Mouse (Mus musculus): ENCODE data around the gene Iqcf1. TPM values are rescaled to one million over a fixed set of nuclear protein-coding genes. Genes with fewer than 3 reads are reported as not detected.

Gene Iqcf1
- not detected in 2 replicates for polyA plus RNA-seq (2016; fragmentation: Nextera tagmentation; extraction: Ambion mirVana)

DNA sequence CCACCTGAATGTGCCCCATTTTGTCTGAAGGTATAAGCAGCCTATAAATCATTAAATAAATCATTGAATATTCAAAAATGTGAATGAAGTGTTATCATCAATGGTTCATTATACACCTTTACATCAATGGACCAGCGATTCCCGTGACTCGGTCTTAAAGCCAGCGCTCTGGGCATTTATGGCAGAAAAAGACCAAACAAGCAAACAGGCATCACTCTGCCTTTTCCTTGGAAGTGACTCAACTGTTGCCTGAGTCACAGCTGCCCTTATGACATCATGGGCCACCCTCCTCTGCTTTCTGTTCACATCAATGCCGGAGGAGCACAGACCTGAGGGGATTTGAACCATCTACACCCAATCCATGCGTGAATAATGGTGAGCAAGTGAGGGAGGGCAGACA, at the start of gene Iqcf1:
TSS of gene Iqcf1 (plus strand) at position 301 of the 400 bp plus-strand sequence.
- Histone ChIP-seq H3K27ac (no peak within 1 kb of the TSS), H3K27me3 (no peaks in the 10 kb centered on the region), H3K4me3 (replicated peaks) (no peak within 1 kb of the TSS), H3K9ac (replicated peaks) (no peak within 1 kb of the TSS), H3K36me3 (no peaks in the 10 kb centered on the region), H3K9me3 (no peaks in the 10 kb centered on the region), H3K4me1 (replicated peaks) (no peaks in the 10 kb centered on the region), H3K4me2 (no peak within 1 kb of the TSS)
- no peak for ATAC-seq (ENCODE audit: insufficient number of reproducible peaks, insufficient read depth, low FRiP score, low TSS enrichment, low read depth)
- 94% methylated on average over 6 of the region's 6 CpGs for WGBS

- no peaks in the 10 kb centered on the region for H3K9me3 ChIP-seq
- H3K4me2 ChIP-seq = peak overlapping the region; percentile 23
- peak overlapping the region; percentile 29; the same call in 1 of the 2 replicates for H3K27ac ChIP-seq
- no peaks in the 10 kb centered on the region for H3K27me3 ChIP-seq
- H3K4me3 ChIP-seq (replicated peaks) = no peak overlapping the region
- H3K4me1 ChIP-seq (replicated peaks) = peaks cover 73% of the 10 kb centered on the region
- no peak overlapping the region; the same call in 1 of the 2 replicates for H3K9ac ChIP-seq (replicated peaks)
- 5% methylated on average over 9 of the region's 9 CpGs for WGBS
- no peaks in the 10 kb centered on the region for H3K36me3 ChIP-seq
- ATAC-seq (ENCODE audit: insufficient number of reproducible peaks, insufficient read depth, low FRiP score, low TSS enrichment, low read depth) = no peak
Measured at GRCm38 (mm10) chr9:106450661-106451060, 49.1 kb upstream of the Iqcf1 start.

GRCm38 (mm10) chr9:106451298-106451697, 48.5 kb upstream of the Iqcf1 start:
- peak overlapping the region; percentile 29; the same call in 1 of the 2 replicates for H3K27ac ChIP-seq
- H3K4me1 ChIP-seq (replicated peaks) = peaks cover 74% of the 10 kb centered on the region
- H3K36me3 ChIP-seq = peaks cover 3% of the 10 kb centered on the region; the same call in 1 of the 2 replicates
- peak overlapping the region; percentile 23; the same call in 1 of the 2 replicates for H3K4me2 ChIP-seq
- no peaks in the 10 kb centered on the region for H3K27me3 ChIP-seq
- no peak for ATAC-seq (ENCODE audit: insufficient number of reproducible peaks, insufficient read depth, low FRiP score, low TSS enrichment, low read depth)
- no peak overlapping the region; the same call in 1 of the 2 replicates for H3K9ac ChIP-seq (replicated peaks)
- WGBS = 71% methylated on average over 11 of the region's 11 CpGs
- H3K4me3 ChIP-seq (replicated peaks) = no peak overlapping the region
- H3K9me3 ChIP-seq = no peaks in the 10 kb centered on the region

GRCm38 (mm10) chr9:106451899-106452298, 47.9 kb upstream of the Iqcf1 start:
- ATAC-seq (ENCODE audit: insufficient number of reproducible peaks, insufficient read depth, low FRiP score, low TSS enrichment, low read depth) = no peak
- Histone ChIP-seq H3K27ac (no peak overlapping the region), H3K4me1 (replicated peaks) (peaks cover 78% of the 10 kb centered on the region), H3K4me2 (peak overlapping the region; percentile 96; the same call in 1 of the 2 replicates), H3K9ac (replicated peaks) (no peak overlapping the region), H3K9me3 (no peaks in the 10 kb centered on the region), H3K27me3 (no peaks in the 10 kb centered on the region), H3K36me3 (peaks cover 9% of the 10 kb centered on the region; the same call in 1 of the 2 replicates), H3K4me3 (replicated peaks) (0 out of 2 replicates have a peak overlapping the region, but pooled peaks have one; percentile 81)
- 36% methylated on average over 2 of the region's 2 CpGs for WGBS

DNA sequence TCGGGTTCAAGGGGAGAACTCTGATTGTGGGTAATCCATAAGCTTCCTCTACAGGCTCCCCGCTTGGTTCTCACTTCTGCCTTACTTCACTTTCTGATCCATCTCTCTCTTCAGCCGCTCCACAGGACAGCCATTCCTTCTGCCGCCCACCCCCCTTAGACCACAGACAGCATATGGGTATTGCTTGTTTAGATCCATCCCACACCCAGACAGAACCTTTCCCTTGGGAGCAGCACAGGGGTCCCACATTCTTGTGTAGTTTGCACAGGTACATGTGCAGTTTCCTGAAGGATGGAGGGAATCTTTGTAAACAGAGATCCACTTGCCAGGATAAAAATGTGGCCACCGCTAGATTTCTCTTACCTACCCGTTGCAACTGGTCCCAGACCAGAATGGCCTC, 47.4 kb upstream of the Iqcf1 start:
- ATAC-seq (ENCODE audit: insufficient number of reproducible peaks, insufficient read depth, low FRiP score, low TSS enrichment, low read depth) = no peak
- Histone ChIP-seq H3K9ac (replicated peaks) (peak overlapping the region; percentile 40; the same call in 1 of the 2 replicates), H3K9me3 (no peaks in the 10 kb centered on the region), H3K4me1 (replicated peaks) (peaks cover 79% of the 10 kb centered on the region), H3K4me3 (replicated peaks) (peak overlapping the region; percentile 81), H3K4me2 (peak overlapping the region; percentile 96), H3K36me3 (peaks cover 13% of the 10 kb centered on the region; the same call in 1 of the 2 replicates), H3K27ac (peak overlapping the region; percentile 94; the same call in 1 of the 2 replicates), H3K27me3 (no peaks in the 10 kb centered on the region)
- WGBS = 13% methylated on average over 6 of the region's 6 CpGs

DNA sequence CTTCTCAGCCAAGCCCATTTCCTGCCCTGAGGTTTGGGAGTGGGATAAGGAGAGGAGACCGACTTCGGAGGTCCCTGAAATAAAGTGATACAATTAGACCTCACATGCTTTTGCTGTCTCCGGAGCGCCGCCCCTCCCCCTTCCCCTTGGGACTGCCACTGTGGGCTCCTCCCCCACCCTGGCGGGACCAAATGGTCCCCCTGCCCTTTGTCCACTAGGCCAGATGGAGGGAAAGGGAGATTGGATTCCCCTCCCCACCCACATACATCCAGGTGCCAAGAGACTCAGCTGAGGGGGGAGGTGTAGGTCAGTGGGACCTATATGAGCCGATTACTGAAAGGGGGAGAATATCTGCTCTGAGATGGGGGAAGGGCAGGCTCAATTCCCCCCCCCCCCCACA, 46.9 kb upstream of the Iqcf1 start:
- Histone ChIP-seq H3K4me2 (peak overlapping the region; percentile 96), H3K27me3 (no peaks in the 10 kb centered on the region), H3K9me3 (no peaks in the 10 kb centered on the region), H3K36me3 (peaks cover 17% of the 10 kb centered on the region; the same call in 1 of the 2 replicates), H3K27ac (peak overlapping the region; percentile 94), H3K4me3 (replicated peaks) (peak overlapping the region; percentile 81), H3K9ac (replicated peaks) (peak overlapping the region; percentile 88), H3K4me1 (replicated peaks) (peaks cover 81% of the 10 kb centered on the region)
- no peak for ATAC-seq (ENCODE audit: insufficient number of reproducible peaks, insufficient read depth, low FRiP score, low TSS enrichment, low read depth)
- WGBS = 0% methylated on average over 7 of the region's 7 CpGs

DNA sequence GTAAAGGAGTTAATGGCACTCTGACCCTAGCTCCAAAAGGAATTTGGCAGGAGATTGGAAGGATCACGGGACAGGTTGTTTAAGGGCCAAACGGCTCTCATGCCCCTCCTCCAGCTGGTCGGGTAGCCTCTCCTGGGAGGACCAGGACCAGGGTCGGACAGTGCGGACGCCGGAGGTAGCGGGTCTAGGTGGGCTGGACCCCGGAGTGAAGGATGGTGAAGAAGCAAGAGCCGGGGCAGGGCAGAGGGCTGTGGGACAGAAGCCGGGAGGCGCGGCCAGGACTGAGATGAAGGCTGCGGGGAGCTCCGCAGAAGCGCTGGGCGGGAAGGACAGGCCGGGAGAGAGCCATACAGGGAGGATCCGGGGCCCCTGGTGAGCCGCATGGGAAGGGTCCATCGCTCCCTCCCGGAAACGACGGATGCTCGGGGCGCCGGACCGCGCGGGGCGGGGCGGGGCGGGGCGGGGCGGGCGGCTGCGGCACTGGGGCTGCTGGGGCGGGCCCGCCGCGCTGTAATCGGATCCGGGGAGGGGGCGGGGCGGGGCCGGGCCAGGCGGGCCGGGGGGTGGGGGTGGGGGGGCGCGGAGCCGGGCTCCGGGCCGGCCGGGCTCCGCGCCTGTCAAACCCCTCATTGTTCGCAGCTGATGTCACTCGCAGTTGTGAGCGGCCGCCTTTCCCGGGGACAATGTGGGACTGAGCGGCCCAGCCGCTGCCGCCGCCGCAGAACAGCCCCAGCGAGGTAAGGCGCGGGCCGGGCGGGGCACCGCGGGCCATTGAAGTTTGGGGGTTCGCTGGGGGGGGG, 46.3 kb upstream of the Iqcf1 start, which contains the start of gene Pcbp4:
TSS of gene Pcbp4 (plus strand) at position 21 of the 800 bp plus-strand sequence.
- peak within 1 kb of the TSS; percentile 96 for H3K4me2 ChIP-seq
- peak within 1 kb of the TSS; percentile 88 for H3K9ac ChIP-seq (replicated peaks)
- peak within 1 kb of the TSS; percentile 81 for H3K4me3 ChIP-seq (replicated peaks)
- no peaks in the 10 kb centered on the region for H3K9me3 ChIP-seq
- peak; percentile 56 for ATAC-seq (ENCODE audit: insufficient number of reproducible peaks, insufficient read depth, low FRiP score, low TSS enrichment, low read depth)
- WGBS = 2% methylated on average over 54 of the region's 74 CpGs
- H3K36me3 ChIP-seq = peaks cover 21% of the 10 kb centered on the region; the same call in 1 of the 2 replicates
- H3K27ac ChIP-seq = peak within 1 kb of the TSS; percentile 94
- no peaks in the 10 kb centered on the region for H3K27me3 ChIP-seq
- peaks cover 80% of the 10 kb centered on the region for H3K4me1 ChIP-seq (replicated peaks)

DNA sequence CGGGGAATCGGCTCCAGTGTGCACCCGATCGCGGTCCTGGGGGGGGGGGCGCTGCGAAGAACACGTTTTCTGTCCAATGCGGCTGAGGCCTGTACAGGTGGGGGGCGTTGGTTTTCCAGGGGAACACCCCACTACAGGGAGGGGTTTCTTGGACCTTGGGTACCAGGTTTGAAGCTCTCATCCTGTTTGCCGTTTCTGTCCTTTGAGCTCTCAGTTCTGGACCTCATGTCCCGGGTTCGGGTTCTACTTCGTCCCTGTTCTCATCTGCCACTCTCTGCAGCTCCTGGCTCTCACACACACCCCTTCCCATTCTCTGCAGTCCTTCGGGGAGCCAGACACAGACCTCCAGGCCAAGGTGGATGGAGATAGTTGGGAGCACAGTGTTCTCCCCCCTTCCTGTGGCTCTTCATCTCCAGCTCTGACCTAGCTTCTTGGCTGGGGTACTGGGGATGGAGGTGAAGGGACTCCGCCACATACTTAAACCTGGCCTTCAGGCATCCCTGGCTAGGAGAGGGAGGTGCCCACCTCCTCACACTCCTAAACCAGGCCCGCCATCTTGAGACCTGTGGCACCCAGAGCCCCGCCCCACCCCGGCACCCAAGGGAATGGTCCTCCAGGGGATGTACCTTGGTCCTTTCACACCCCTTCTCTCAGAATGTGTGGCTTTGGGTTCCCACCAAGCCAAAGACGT, 45.6 kb upstream of the Iqcf1 start:
- H3K4me1 ChIP-seq (replicated peaks) = peaks cover 74% of the 10 kb centered on the region
- 0% methylated on average over 17 of the region's 20 CpGs for WGBS
- peaks cover 25% of the 10 kb centered on the region; the same call in 1 of the 2 replicates for H3K36me3 ChIP-seq
- peak overlapping the region; percentile 94 for H3K27ac ChIP-seq
- H3K9ac ChIP-seq (replicated peaks) = peak overlapping the region; percentile 88
- H3K27me3 ChIP-seq = no peaks in the 10 kb centered on the region
- no peaks in the 10 kb centered on the region for H3K9me3 ChIP-seq
- peak overlapping the region; percentile 96 for H3K4me2 ChIP-seq
- H3K4me3 ChIP-seq (replicated peaks) = peak overlapping the region; percentile 81
- no peak; the same call in 1 of the 2 replicates for ATAC-seq (ENCODE audit: insufficient number of reproducible peaks, insufficient read depth, low FRiP score, low TSS enrichment, low read depth)

- H3K27ac ChIP-seq = peak overlapping the region; percentile 94
- peak overlapping the region; percentile 81 for H3K4me3 ChIP-seq (replicated peaks)
- 0 out of 2 replicates have a peak, but pooled peaks have one; percentile 17 for ATAC-seq (ENCODE audit: insufficient number of reproducible peaks, insufficient read depth, low FRiP score, low TSS enrichment, low read depth)
- peaks cover 29% of the 10 kb centered on the region for H3K36me3 ChIP-seq
- H3K4me1 ChIP-seq (replicated peaks) = peaks cover 75% of the 10 kb centered on the region
- H3K9me3 ChIP-seq = no peaks in the 10 kb centered on the region
- H3K9ac ChIP-seq (replicated peaks) = peak overlapping the region; percentile 88
- H3K27me3 ChIP-seq = no peaks in the 10 kb centered on the region
- under 1% methylated on average over 17 of the region's 17 CpGs for WGBS
- H3K4me2 ChIP-seq = peak overlapping the region; percentile 96
Measured at GRCm38 (mm10) chr9:106454888-106455681, 44.7 kb upstream of the Iqcf1 start.

DNA sequence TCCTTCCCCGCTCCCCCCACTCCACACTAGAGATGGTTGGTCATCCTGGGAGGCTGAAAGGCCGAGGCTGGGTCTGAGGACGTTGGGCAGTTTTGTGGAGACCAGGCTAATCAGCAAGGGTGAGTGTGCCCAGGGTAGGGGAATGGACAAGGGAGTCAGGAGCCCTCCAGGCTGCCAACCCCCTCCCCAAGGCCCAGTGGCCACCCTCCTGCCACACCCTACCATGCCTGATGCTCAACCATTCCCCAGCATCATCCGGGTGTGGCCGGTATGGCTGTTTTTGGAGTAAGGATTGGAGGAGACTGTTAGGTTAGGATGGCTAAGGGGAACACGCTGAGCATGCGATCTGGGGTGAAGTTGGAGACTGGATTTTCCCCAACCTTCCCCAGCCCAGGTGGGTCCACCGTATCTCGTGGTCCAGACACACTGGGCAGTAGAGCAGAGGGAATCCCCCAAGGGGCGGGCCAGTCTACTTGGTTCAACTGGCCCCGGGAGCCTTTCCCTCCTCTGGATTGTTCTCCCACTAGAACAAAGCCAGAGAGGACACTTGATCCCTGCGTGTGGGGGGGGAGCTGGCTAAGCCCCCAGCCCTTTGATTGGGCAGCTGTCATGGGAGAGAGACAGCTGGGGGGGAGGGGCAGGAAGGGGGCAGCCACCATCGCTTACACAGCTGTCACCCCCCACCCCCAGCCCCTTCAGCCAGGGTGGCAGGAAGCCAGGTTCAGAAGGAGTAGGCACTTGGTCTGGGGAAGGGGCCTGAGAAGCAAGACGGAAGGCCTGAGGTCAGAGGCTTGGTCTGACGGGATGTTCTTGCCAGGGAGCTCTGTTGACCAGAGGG, 43.2 kb upstream of the Iqcf1 start:
- Histone ChIP-seq H3K9me3 (no peaks in the 10 kb centered on the region), H3K36me3 (peaks cover 43% of the 10 kb centered on the region), H3K27me3 (no peaks in the 10 kb centered on the region), H3K27ac (peak overlapping the region; percentile 94), H3K4me1 (replicated peaks) (peaks cover 65% of the 10 kb centered on the region), H3K4me3 (replicated peaks) (peak overlapping the region; percentile 81), H3K4me2 (peak overlapping the region; percentile 96), H3K9ac (replicated peaks) (peak overlapping the region; percentile 42)
- ATAC-seq (ENCODE audit: insufficient number of reproducible peaks, insufficient read depth, low FRiP score, low TSS enrichment, low read depth) = no peak
- 38% methylated on average over 15 of the region's 15 CpGs for WGBS
